Mouse (Mus musculus) thymus, adult 2 months (tissue): ENCODE measurements around the gene Prr7.

Source experiments
- CTCF ChIP-seq: fragments of 200-500 bp; IDR thresholded peaks from 2 replicates; pipeline ENCODE4 v1.5.1; 2012; ENCODE audit warnings: mild to moderate bottlenecking, control low read depth, low read length, moderate library complexity, borderline replicate concordance; ENCODE audit not compliant: control insufficient read depth, poor library complexity, insufficient read depth; ENCODE audit errors: extremely low read depth
- POLR2A ChIP-seq: fragments of 200-500 bp; IDR thresholded peaks from 2 replicates; pipeline ENCODE4 v1.6.1; 2012; ENCODE audit warnings: mild to moderate bottlenecking, low read length, control low read depth, moderate library complexity; ENCODE audit not compliant: control insufficient read depth, poor library complexity, insufficient read depth; ENCODE audit errors: extremely low read depth

DNA sequence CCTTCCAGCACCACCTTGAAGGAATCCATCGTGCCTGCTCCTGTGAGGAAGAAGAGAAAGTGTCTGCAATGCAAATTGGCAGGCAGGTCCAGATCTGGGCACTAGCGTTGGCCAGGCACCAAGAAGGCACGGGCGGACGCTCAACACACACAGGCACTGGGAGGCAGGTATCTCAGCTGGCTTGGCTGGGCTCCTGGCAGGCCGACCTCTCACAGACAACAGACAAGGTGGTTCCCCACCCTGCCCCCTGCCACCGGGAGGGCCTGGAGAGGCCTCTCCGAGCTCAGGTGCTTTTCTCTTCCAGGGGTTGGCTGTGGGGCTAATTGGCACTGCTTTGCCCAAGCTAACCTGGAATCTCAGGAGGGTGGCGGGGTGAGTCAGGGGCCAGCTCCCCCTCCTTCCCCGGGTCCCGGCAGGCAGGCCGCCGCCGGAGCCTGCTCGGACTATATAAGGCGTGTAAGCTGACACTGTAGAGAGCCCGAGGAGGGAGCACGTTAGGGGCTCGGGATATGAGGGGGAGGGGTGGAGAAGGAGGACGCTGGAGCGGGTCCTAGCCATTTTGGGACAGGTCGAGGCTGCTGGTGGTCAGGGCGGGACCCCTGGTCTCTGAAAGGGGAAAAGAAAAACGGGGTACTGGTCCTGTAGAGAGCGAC is 48.4 kb downstream of the Prr7 start:
- no peak for TF ChIP-seq CTCF
- TF ChIP-seq POLR2A: no peak
